Mouse (Mus musculus) C2C12 (cell line): ENCODE results near the gene Pard3b.

Experiments used
- CTCF ChIP-seq: IDR thresholded peaks from one replicate; pipeline ENCODE4 v1.5.1; 2011; ENCODE audit not compliant: control insufficient read depth, insufficient read depth, insufficient read length
- FOSL1 ChIP-seq: IDR thresholded peaks from one replicate; pipeline ENCODE4 v1.8.0; 2011; ENCODE audit warnings: mild to moderate bottlenecking, low read length; ENCODE audit not compliant: poor library complexity, insufficient read depth, severe bottlenecking
- MAX ChIP-seq: IDR thresholded peaks from one replicate; pipeline ENCODE4 v1.6.1; 2011; ENCODE audit warnings: mild to moderate bottlenecking, control low read depth
- MYOD1 ChIP-seq: IDR thresholded peaks from one replicate; pipeline ENCODE4 v1.6.1; 2011; ENCODE audit warnings: low read depth; ENCODE audit not compliant: control insufficient read depth, insufficient read length
- USF1 ChIP-seq: IDR thresholded peaks from one replicate; pipeline ENCODE4 v1.6.1; 2011; ENCODE audit warnings: low read depth, mild to moderate bottlenecking, control low read depth, moderate library complexity

- TF ChIP-seq CTCF (no peak), MAX (no peak), FOSL1 (no peak), MYOD1 (no peak), USF1 (no peak)
These were observed 416.7 kb downstream of the Pard3b start for GRCm38 (mm10) chr1:62055280-62055679.
